Mouse (Mus musculus): ENCODE data around the gene Dsel. TPM values are rescaled to one million over a fixed set of nuclear protein-coding genes. Genes with fewer than 3 reads are reported as not detected.
A peak's percentile ranks its signal among the peaks of the same experiment; 100 is the strongest.

The Dsel gene
- polyA plus RNA-seq (2021): 9.0 TPM

- ATAC-seq: peak; percentile 97
- in situ Hi-C loops (cut with MboI; ENCODE audit: low pct_unique_long_range_greater_than_20kb): loop anchor here (5.0 kb wide), 1 partner anchor 513 kb away; no protein-coding TSS in a partner anchor
- TF ChIP-seq CTCF (IDR thresholded peaks at IDR 0.05): no peak
- CTCF ChIA-PET: interaction anchor here (1.1 to 1.4 kb wide), 2 partner anchors 13 to 42 kb away, joined by 3 to 5 read pairs; no protein-coding TSS in a partner anchor
- peaks cover 16% of the 10 kb centered on the region for H3K27me3 ChIP-seq
- peak; percentile 51 for DNase-seq (ENCODE audit: low read depth, low spot score)
- POLR2A ChIA-PET: no interaction called here
Measured at GRCm38 (mm10) chr1:111864779-111865165, at the start of gene Dsel. Dsel (minus strand) TSS chr1:111864918.

DNA sequence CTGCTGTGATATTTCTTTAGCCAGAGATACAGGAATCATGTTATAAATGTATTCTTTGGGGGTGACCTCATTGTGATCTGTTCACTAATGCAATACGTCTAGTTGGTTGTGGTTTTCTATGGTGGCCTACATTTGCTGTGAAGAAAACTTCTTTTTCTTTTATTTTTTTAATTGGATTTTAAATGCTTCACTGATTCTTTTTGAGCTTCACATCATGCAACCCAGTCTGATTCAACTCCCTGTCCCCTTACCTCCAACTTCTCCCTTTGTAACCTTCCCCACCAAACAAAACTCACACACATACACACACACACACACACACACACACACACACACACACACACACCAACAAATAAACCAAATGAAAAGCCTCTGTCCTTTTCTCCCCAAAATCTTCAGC is 46.7 kb upstream of the Dsel start:
- in situ Hi-C loops (cut with MboI; ENCODE audit: low pct_unique_long_range_greater_than_20kb): no loop called here
- ChIA-PET POLR2A (no interaction called here), CTCF (no interaction called here)
- DNase-seq (ENCODE audit: low read depth, low spot score) (no peak), ATAC-seq (no peak)
- no peak for TF ChIP-seq CTCF (IDR thresholded peaks at IDR 0.05)
- peaks cover 17% of the 10 kb centered on the region for H3K27me3 ChIP-seq

- in situ Hi-C loops (cut with MboI; ENCODE audit: low pct_unique_long_range_greater_than_20kb): no loop called here
- CTCF ChIA-PET: no interaction called here
- no peak for DNase-seq (ENCODE audit: low read depth, low spot score)
- no peak for ATAC-seq
- H3K27me3 ChIP-seq: no peaks in the 10 kb centered on the region
- POLR2A ChIA-PET: no interaction called here
- no peak for TF ChIP-seq CTCF (IDR thresholded peaks at IDR 0.05)
Measured at GRCm38 (mm10) chr1:111883336-111883735, 18.6 kb upstream of the Dsel start.

DNA sequence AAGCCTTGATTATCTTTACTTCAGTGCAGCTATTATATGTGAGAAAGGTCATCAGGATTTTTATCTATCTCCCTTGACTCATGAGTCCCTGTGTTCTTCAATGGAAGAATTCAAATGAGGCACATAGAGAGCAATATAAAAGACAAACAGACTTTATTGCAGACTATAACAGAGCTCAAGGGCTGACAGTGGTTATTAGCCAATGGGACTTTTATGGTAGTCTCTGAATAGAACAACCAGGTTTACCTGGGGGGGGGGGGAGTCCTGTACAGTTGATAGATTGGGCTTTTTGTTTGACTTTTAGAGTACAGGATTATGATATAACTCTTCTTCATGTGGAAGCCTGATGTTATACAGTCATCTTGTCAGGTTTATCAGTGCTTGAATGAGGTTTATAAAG is 11.1 kb upstream of the Dsel start:
- CTCF ChIA-PET: no interaction called here
- H3K27me3 ChIP-seq: no peaks in the 10 kb centered on the region
- DNase-seq (ENCODE audit: low read depth, low spot score) (no peak), ATAC-seq (no peak)
- POLR2A ChIA-PET: no interaction called here
- TF ChIP-seq CTCF (IDR thresholded peaks at IDR 0.05): no peak
- in situ Hi-C loops (cut with MboI; ENCODE audit: low pct_unique_long_range_greater_than_20kb): no loop called here

- ATAC-seq: no peak
- DNase-seq (ENCODE audit: low read depth, low spot score): no peak
Measured at GRCm38 (mm10) chr1:111873196-111873595, 8.5 kb upstream of the Dsel start.

DNA sequence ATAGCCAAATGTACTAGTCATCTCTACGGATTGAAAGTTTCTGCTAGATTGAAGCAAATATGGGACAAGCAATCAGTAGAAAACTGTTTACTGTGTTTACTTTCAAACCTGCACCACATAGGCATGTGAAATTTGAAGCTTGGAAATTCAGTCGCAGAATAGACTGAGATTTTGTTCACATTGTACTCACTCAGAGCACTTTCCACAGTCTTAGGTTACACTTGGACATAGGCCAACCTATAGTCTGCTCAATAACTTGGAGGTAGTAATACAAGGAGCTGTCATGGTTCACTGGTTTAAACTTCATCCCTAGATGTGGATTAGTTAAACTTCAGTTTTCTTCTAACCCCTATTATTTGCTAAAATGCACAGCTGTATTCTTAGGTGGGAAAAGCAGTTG is 749 bp upstream of the Dsel start:
- ATAC-seq: no peak
- no peak for DNase-seq (ENCODE audit: low read depth, low spot score)
- in situ Hi-C loops (cut with MboI; ENCODE audit: low pct_unique_long_range_greater_than_20kb): no loop called here
- CTCF ChIA-PET: interaction anchor here (1.0 kb wide), 1 partner anchor 513 kb away, joined by 4 read pairs; no protein-coding TSS in a partner anchor
- no peak for TF ChIP-seq CTCF (IDR thresholded peaks at IDR 0.05)
- POLR2A ChIA-PET: no interaction called here
- H3K27me3 ChIP-seq: peaks cover 16% of the 10 kb centered on the region

More at GRCm38 (mm10) chr1:111873196-111873595, 8.5 kb upstream of the Dsel start:
- TF ChIP-seq CTCF (IDR thresholded peaks at IDR 0.05): no peak
- CTCF ChIA-PET: no interaction called here
- POLR2A ChIA-PET: no interaction called here
- H3K27me3 ChIP-seq: peaks cover 4% of the 10 kb centered on the region
- in situ Hi-C loops (cut with MboI; ENCODE audit: low pct_unique_long_range_greater_than_20kb): no loop called here

DNA sequence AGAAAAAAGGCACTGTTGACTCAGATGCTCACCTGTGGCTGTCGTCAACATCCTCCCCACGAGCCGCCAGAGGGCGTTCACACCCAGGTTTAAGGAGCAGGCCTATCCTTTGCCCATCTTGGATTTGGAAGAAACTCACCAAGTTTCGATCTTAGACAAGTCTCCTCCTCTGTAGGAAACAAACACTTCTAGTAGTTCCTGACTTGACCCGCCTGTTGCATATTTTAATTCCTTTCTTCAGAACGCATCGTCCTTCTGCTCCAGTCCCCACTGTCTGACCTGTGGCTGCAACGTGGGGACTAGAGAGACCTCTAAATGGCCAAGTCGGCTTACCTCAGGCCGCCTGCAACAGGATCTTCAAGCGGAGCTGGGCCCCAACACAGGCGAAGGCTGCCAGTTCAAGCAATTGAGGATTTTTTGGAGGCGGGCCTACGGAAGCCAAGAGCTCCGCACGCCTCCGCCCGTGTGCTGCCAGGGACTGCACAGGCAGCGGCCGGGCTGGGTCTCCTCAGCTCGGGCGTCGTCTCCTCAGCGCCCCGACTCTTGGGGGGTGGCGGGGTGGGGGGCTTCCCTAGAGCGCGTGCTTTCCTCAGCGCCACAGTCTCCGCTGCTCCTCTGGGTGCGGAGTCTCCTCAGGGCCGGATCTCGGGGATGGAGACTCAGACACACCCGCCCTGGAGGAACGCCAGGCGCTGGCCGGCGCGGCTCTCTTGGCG is 497 bp downstream of the Dsel start:
- in situ Hi-C loops (cut with MboI; ENCODE audit: low pct_unique_long_range_greater_than_20kb): loop anchor here (5.0 kb wide), 1 partner anchor 513 kb away; no protein-coding TSS in a partner anchor
- CTCF ChIA-PET: interaction anchor here (0.8 to 1.4 kb wide), 3 partner anchors 14 to 391 kb away, joined by 3 to 5 read pairs (median 3); no protein-coding TSS in a partner anchor

DNA sequence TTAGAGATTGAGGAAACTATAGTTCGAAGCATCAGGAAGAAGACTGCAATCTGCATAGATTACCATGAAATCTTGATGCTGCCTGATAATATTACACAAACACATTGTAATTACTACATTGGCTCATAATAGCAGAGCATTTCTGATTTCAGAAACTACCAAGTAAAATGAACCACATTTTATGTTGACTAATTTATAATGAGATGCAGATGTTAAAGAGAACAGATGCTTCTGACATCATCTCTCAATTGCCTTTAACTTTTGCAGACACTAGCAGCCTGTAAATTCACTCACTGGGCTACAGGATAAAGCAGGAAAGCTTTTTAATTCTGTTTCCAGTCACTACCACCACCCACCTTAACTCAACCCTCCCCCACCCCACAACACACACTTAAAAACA is 6.9 kb downstream of the Dsel start:
- ChIA-PET POLR2A (no interaction called here), CTCF (no interaction called here)
- H3K27me3 ChIP-seq: no peaks in the 10 kb centered on the region
- DNase-seq (ENCODE audit: low read depth, low spot score) (no peak), ATAC-seq (no peak)
- in situ Hi-C loops (cut with MboI; ENCODE audit: low pct_unique_long_range_greater_than_20kb): no loop called here
- TF ChIP-seq CTCF (IDR thresholded peaks at IDR 0.05): no peak

More for the DNA sequence above, 497 bp downstream of the Dsel start:
- peak; percentile 77 for ATAC-seq
- TF ChIP-seq CTCF (IDR thresholded peaks at IDR 0.05): peak; percentile 95
- peaks cover 14% of the 10 kb centered on the region for H3K27me3 ChIP-seq
- peak; percentile 34 for DNase-seq (ENCODE audit: low read depth, low spot score)
- POLR2A ChIA-PET: no interaction called here

- CTCF ChIA-PET: no interaction called here
- no peaks in the 10 kb centered on the region for H3K27me3 ChIP-seq
- POLR2A ChIA-PET: no interaction called here
- in situ Hi-C loops (cut with MboI; ENCODE audit: low pct_unique_long_range_greater_than_20kb): no loop called here
- no peak for TF ChIP-seq CTCF (IDR thresholded peaks at IDR 0.05)
- DNase-seq (ENCODE audit: low read depth, low spot score) (no peak), ATAC-seq (no peak)
Measured at GRCm38 (mm10) chr1:111852439-111852838, 12.3 kb downstream of the Dsel start.

GRCm38 (mm10) chr1:111833583-111834225 is 31.0 kb downstream of the Dsel start:
- no peak for TF ChIP-seq CTCF (IDR thresholded peaks at IDR 0.05)
- no peak for DNase-seq (ENCODE audit: low read depth, low spot score)
- ChIA-PET POLR2A (no interaction called here), CTCF (interaction anchor here (1.1 kb wide), 1 partner anchor 10 kb away, joined by 3 read pairs; no protein-coding TSS in a partner anchor)
- in situ Hi-C loops (cut with MboI; ENCODE audit: low pct_unique_long_range_greater_than_20kb): no loop called here
- ATAC-seq: no peak
- H3K27me3 ChIP-seq: no peaks in the 10 kb centered on the region

Measured in Patski (cell line).